Mouse (Mus musculus) heart, postnatal 0 days (tissue): ENCODE results near the gene Dnajc6. TPM values are rescaled to one million over a fixed set of nuclear protein-coding genes. Genes with fewer than 3 reads are reported as not detected.

ENCODE experiments used
- ATAC-seq: fragments of 200-750 bp; cut with Nextera tagmentation; 2 replicates; pipeline ENCODE4 v1.8.0; 2017; ENCODE audit warnings: low read depth, moderate number of reproducible peaks, moderate library complexity; ENCODE audit not compliant: insufficient read depth
- DNase-seq: peaks from one replicate; pipeline ENCODE4 v3.0.0-alpha.2; 2016; ENCODE audit warnings: low spot score
- H3K27ac ChIP-seq: fragments of 300-500 bp; sonication (generic); 2 replicates; pipeline ENCODE4 v1.5.1; 2014; ENCODE audit warnings: low read depth, mild to moderate bottlenecking
- H3K27me3 ChIP-seq: fragments of 300-500 bp; sonication (generic); 2 replicates; pipeline ENCODE4 v1.6.1; 2014; ENCODE audit warnings: low read length, mixed read lengths; ENCODE audit not compliant: control insufficient read depth, insufficient read depth
- H3K36me3 ChIP-seq: fragments of 300-500 bp; sonication (generic); replicated peaks from 2 replicates; pipeline ENCODE4 v1.6.1; 2014; ENCODE audit warnings: low read length, mixed read lengths; ENCODE audit not compliant: control insufficient read depth, insufficient read depth
- H3K4me1 ChIP-seq: fragments of 300-500 bp; sonication (generic); 2 replicates; pipeline ENCODE4 v1.6.1; 2014; ENCODE audit warnings: antibody characterized with exemption; ENCODE audit not compliant: control insufficient read depth, insufficient read depth
- H3K4me2 ChIP-seq: fragments of 300-500 bp; sonication (generic); 2 replicates; pipeline ENCODE4 v1.6.1; 2014; ENCODE audit warnings: low read depth, mild to moderate bottlenecking, low read length, moderate library complexity
- H3K4me3 ChIP-seq: fragments of 300-500 bp; sonication (generic); 2 replicates; pipeline ENCODE4 v1.5.1; 2014; ENCODE audit warnings: low read depth, low read length
- H3K9ac ChIP-seq: fragments of 300-500 bp; sonication (generic); replicated peaks from 2 replicates; pipeline ENCODE4 v1.6.1; 2014; ENCODE audit warnings: low read depth, low read length, mixed read lengths
- H3K9me3 ChIP-seq: fragments of 300-500 bp; sonication (generic); replicated peaks from 2 replicates; pipeline ENCODE4 v1.6.1; 2016; ENCODE audit warnings: low read length; ENCODE audit not compliant: control insufficient read depth
- CTCF ChIP-seq: IDR thresholded peaks from 2 replicates; pipeline ENCODE4 v1.5.1; 2016; ENCODE audit warnings: antibody characterized with exemption, control low read depth, low read depth
- EP300 ChIP-seq: IDR thresholded peaks from 2 replicates; pipeline ENCODE4 v1.6.1; 2016; ENCODE audit warnings: antibody characterized with exemption, low read depth
- WGBS: fragments of 180-500 bp; shearing (Covaris S2); extraction: QIAGEN DNeasy Blood & Tissue Kit; methylation state at CpG from one replicate; pipeline ENCODE4 v1.1.7; 2014; 5-methylcytosine and 5-hydroxymethylcytosine counted together
- polyA plus RNA-seq: library from polyadenylated mRNA; unstranded; fragments of >200 nt; fragmentation: Nextera tagmentation; extraction: Ambion mirVana; gene quantifications from 2 replicates; pipeline ENCODE4 v1.2.1, GENCODE M21; 2015
- total RNA-seq: library from RNA; depleted of rRNA; stranded (reverse); fragments of >200 nt; gene quantifications from 2 replicates; pipeline ENCODE4 v1.2.3, GENCODE M21; 2014; ENCODE audit warnings: low replicate concordance

The Dnajc6 gene
- total and polyA plus RNA-seq, 2 experiments from 2014 or later = 0.08 to 1.2 TPM

- TF ChIP-seq CTCF = no peak
- TF ChIP-seq EP300 = no peak
- H3K4me1 ChIP-seq = peaks cover 13% of the 10 kb centered on the region
- no peaks in the 10 kb centered on the region for H3K9me3 ChIP-seq
Measured at GRCm38 (mm10) chr4:101493611-101494197, 2.7 kb upstream of the Dnajc6 start.

GRCm38 (mm10) chr4:101496188-101496533 is 287 bp upstream of the Dnajc6 start:
- Histone ChIP-seq H3K36me3 (no peaks in the 10 kb centered on the region), H3K27ac (no peak overlapping the region), H3K4me2 (peak overlapping the region; percentile 93), H3K27me3 (peaks cover 41% of the 10 kb centered on the region), H3K9ac (peak overlapping the region; percentile 23; the same call in 1 of the 2 replicates), H3K9me3 (no peaks in the 10 kb centered on the region), H3K4me3 (peak overlapping the region; percentile 58), H3K4me1 (peaks cover 9% of the 10 kb centered on the region; the same call in 1 of the 2 replicates)
- TF ChIP-seq CTCF (no peak), EP300 (no peak)
- ATAC-seq (no peak), DNase-seq (no peak)
- 3% methylated on average over 28 of the region's 28 CpGs for WGBS

More at GRCm38 (mm10) chr4:101493611-101494197, 2.7 kb upstream of the Dnajc6 start:
- no peak overlapping the region for H3K4me2 ChIP-seq
- H3K9ac ChIP-seq = no peak overlapping the region
- no peaks in the 10 kb centered on the region for H3K36me3 ChIP-seq
- no peak overlapping the region for H3K27ac ChIP-seq
- DNase-seq (no peak), ATAC-seq (no peak)
- no peak overlapping the region for H3K4me3 ChIP-seq
- H3K27me3 ChIP-seq = peaks cover 40% of the 10 kb centered on the region

GRCm38 (mm10) chr4:101497336-101497735 is 888 bp downstream of the Dnajc6 start:
- Histone ChIP-seq H3K4me2 (peak overlapping the region; percentile 93), H3K9ac (no peak overlapping the region), H3K4me3 (peak overlapping the region; percentile 58), H3K36me3 (no peaks in the 10 kb centered on the region), H3K9me3 (no peaks in the 10 kb centered on the region), H3K27ac (no peak overlapping the region), H3K4me1 (peaks cover 9% of the 10 kb centered on the region; the same call in 1 of the 2 replicates), H3K27me3 (peaks cover 41% of the 10 kb centered on the region)
- DNase-seq (no peak), ATAC-seq (no peak)
- no peak for TF ChIP-seq EP300
- TF ChIP-seq CTCF = no peak
- 4% methylated on average over 14 of the region's 14 CpGs for WGBS

DNA sequence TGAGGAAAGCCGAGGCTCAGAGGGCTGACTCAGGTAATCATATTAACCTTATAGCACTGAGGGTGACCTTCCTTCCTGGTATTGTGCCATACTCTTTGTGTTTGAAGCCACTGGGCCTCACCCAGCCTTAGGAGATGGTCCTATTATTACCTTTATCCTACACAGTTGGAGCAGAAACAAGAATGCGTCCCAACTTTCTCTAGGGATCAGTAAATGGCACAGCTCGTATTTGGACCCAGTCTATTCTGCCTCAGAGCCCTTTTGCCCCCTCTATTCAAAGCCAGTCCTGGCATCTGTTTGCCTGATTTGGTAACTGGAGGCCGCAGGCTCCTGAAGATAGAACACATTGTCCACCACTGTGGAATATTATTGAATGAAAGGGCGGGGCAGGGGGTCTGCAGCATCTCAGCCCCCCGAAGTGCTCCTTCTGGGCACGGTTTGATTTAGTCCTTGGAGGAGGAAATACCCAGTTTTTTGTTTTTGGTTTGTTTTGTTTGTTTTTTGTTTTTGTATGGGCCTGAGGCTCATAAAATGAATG is 8.1 kb downstream of the Dnajc6 start:
- H3K36me3 ChIP-seq = no peaks in the 10 kb centered on the region
- DNase-seq = no peak
- peaks cover 4% of the 10 kb centered on the region for H3K27me3 ChIP-seq
- H3K9me3 ChIP-seq = no peaks in the 10 kb centered on the region
- no peak overlapping the region for H3K9ac ChIP-seq
- H3K4me2 ChIP-seq = no peak overlapping the region
- TF ChIP-seq EP300 (no peak), CTCF (no peak)
- H3K27ac ChIP-seq = no peak overlapping the region
- H3K4me3 ChIP-seq = no peak overlapping the region
- no peaks in the 10 kb centered on the region for H3K4me1 ChIP-seq
- ATAC-seq = no peak
- WGBS = 69% methylated on average over 7 of the region's 7 CpGs

DNA sequence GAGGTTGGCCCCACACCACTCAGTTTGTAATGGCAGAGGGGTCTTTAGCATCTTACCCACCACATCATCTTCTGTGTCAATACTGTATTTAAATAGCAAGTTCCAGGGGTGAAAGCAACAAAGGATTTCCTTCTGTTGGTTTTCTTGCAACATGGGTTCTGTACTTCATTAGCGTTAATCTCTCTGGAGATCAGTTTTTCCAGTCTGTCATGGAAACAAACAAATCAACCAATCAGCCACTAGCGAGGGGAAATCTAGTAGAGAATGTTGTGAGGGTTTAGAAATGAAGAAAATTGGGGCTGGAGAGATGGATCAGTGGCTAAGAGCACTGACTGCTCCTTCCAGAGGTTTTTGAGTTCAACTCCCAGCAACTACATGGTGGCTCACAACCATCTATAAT is 9.5 kb downstream of the Dnajc6 start:
- H3K4me3 ChIP-seq = no peak overlapping the region
- no peaks in the 10 kb centered on the region for H3K9me3 ChIP-seq
- no peak overlapping the region for H3K27ac ChIP-seq
- WGBS = 67% methylated on average over 2 of the region's 2 CpGs
- DNase-seq (no peak), ATAC-seq (no peak)
- TF ChIP-seq CTCF (no peak), EP300 (no peak)
- H3K27me3 ChIP-seq = peaks cover 12% of the 10 kb centered on the region
- no peak overlapping the region for H3K9ac ChIP-seq
- no peaks in the 10 kb centered on the region for H3K4me1 ChIP-seq
- no peak overlapping the region for H3K4me2 ChIP-seq
- no peaks in the 10 kb centered on the region for H3K36me3 ChIP-seq

GRCm38 (mm10) chr4:101506372-101506771 is 9.9 kb downstream of the Dnajc6 start:
- DNase-seq = no peak
- no peak overlapping the region for H3K4me3 ChIP-seq
- H3K4me2 ChIP-seq = no peak overlapping the region
- H3K36me3 ChIP-seq = no peaks in the 10 kb centered on the region
- H3K4me1 ChIP-seq = no peaks in the 10 kb centered on the region
- ATAC-seq = no peak
- H3K9ac ChIP-seq = no peak overlapping the region
- peaks cover 12% of the 10 kb centered on the region for H3K27me3 ChIP-seq
- no peak overlapping the region for H3K27ac ChIP-seq
- TF ChIP-seq CTCF (no peak), EP300 (no peak)
- no peaks in the 10 kb centered on the region for H3K9me3 ChIP-seq
